Mouse (Mus musculus) embryonic facial prominence, embryonic 14.5 days (tissue): Measurements from ENCODE around the gene Sost. TPM values are rescaled to one million over a fixed set of nuclear protein-coding genes. Genes with fewer than 3 reads are reported as not detected.

Experiments
- ATAC-seq: fragments of 200-750 bp; cut with Nextera tagmentation; 2 replicates; pipeline ENCODE4 v1.8.0; 2017; ENCODE audit warnings: low read depth, moderate number of reproducible peaks, moderate TSS enrichment
- DNase-seq: peaks from one replicate; pipeline ENCODE4 v3.0.0-alpha.2; 2015; ENCODE audit warnings: low spot score
- H3K27ac ChIP-seq: fragments of 300-500 bp; sonication (generic); replicated peaks from 2 replicates; pipeline ENCODE4 v1.5.1; 2014; ENCODE audit warnings: low read depth, mild to moderate bottlenecking, low read length, moderate library complexity
- H3K27me3 ChIP-seq: fragments of 300-500 bp; sonication (generic); replicated peaks from 2 replicates; pipeline ENCODE4 v1.6.1; 2014; ENCODE audit warnings: low read length; ENCODE audit not compliant: control insufficient read depth, insufficient read depth
- H3K36me3 ChIP-seq: fragments of 300-500 bp; sonication (generic); 2 replicates; pipeline ENCODE4 v1.6.1; 2014; ENCODE audit warnings: low read length, mixed read lengths; ENCODE audit not compliant: control insufficient read depth, insufficient read depth
- H3K4me1 ChIP-seq: fragments of 300-500 bp; sonication (generic); 2 replicates; pipeline ENCODE4 v1.6.1; 2014; ENCODE audit warnings: antibody characterized with exemption, low read length; ENCODE audit not compliant: control insufficient read depth, insufficient read depth
- H3K4me2 ChIP-seq: fragments of 300-500 bp; sonication (generic); 2 replicates; pipeline ENCODE4 v1.6.1; 2014; ENCODE audit warnings: low read depth, mild to moderate bottlenecking, low read length, moderate library complexity, mixed read lengths
- H3K4me3 ChIP-seq: fragments of 300-500 bp; sonication (generic); 2 replicates; pipeline ENCODE4 v1.5.1; 2014; ENCODE audit warnings: low read depth, mild to moderate bottlenecking, low read length
- H3K9ac ChIP-seq: fragments of 300-500 bp; sonication (generic); 2 replicates; pipeline ENCODE4 v1.6.1; 2014; ENCODE audit warnings: low read depth, mild to moderate bottlenecking, low read length, moderate library complexity, mixed read lengths
- H3K9me3 ChIP-seq: fragments of 300-500 bp; sonication (generic); 2 replicates; pipeline ENCODE4 v1.6.1; 2016; ENCODE audit warnings: low read length; ENCODE audit not compliant: control insufficient read depth
- WGBS: fragments of 180-500 bp; shearing (Covaris S2); extraction: QIAGEN DNeasy Blood & Tissue Kit; methylation state at CpG from one replicate; pipeline ENCODE4 v1.1.7; 2014; 5-methylcytosine and 5-hydroxymethylcytosine counted together
- polyA plus RNA-seq: library from polyadenylated mRNA; unstranded; fragments of >200 nt; fragmentation: Nextera tagmentation; extraction: Ambion mirVana; gene quantifications from 2 replicates; pipeline ENCODE4 v1.2.1, GENCODE M21; 2014

Gene Sost
- polyA plus RNA-seq, 1 experiment from 2014 or later = not detected

- ATAC-seq (no peak), DNase-seq (no peak)
- whole genome bisulfite sequencing = 74% methylated on average over 9 of the region's 9 CpGs
- 0 out of 2 replicates have a peak, but pooled peaks cover 8% of the 10 kb centered on the region for H3K36me3 ChIP-seq
- H3K4me2 ChIP-seq = no peak overlapping the region
- H3K27me3 ChIP-seq = 0 out of 2 replicates have a peak, but pooled peaks cover 3% of the 10 kb centered on the region
- no peak overlapping the region for H3K27ac ChIP-seq
- H3K4me3 ChIP-seq = no peak overlapping the region
- no peaks in the 10 kb centered on the region for H3K9me3 ChIP-seq
- peaks cover 4% of the 10 kb centered on the region for H3K4me1 ChIP-seq
- H3K9ac ChIP-seq = no peak overlapping the region
Observed at GRCm38 (mm10) chr11:101980603-101981157, 13.9 kb upstream of the Sost start.

GRCm38 (mm10) chr11:101979140-101979539 is 12.3 kb upstream of the Sost start:
- no peak overlapping the region for H3K4me2 ChIP-seq
- DNase-seq = no peak
- H3K27ac ChIP-seq = no peak overlapping the region
- H3K4me1 ChIP-seq = no peaks in the 10 kb centered on the region; the same call in 1 of the 2 replicates
- no peaks in the 10 kb centered on the region for H3K27me3 ChIP-seq
- no peaks in the 10 kb centered on the region for H3K9me3 ChIP-seq
- H3K4me3 ChIP-seq = no peak overlapping the region
- no peak for ATAC-seq
- 82% methylated on average over 5 of the region's 5 CpGs for WGBS
- H3K9ac ChIP-seq = no peak overlapping the region
- H3K36me3 ChIP-seq = peaks cover 8% of the 10 kb centered on the region; the same call in 1 of the 2 replicates

GRCm38 (mm10) chr11:101976949-101977348 is 10.1 kb upstream of the Sost start:
- no peaks in the 10 kb centered on the region for H3K9me3 ChIP-seq
- H3K36me3 ChIP-seq = peaks cover 8% of the 10 kb centered on the region; the same call in 1 of the 2 replicates
- no peak overlapping the region for H3K27ac ChIP-seq
- ATAC-seq (no peak), DNase-seq (no peak)
- no peak overlapping the region for H3K9ac ChIP-seq
- H3K4me1 ChIP-seq = no peaks in the 10 kb centered on the region
- 99% methylated on average over 7 of the region's 7 CpGs for WGBS
- no peak overlapping the region for H3K4me2 ChIP-seq
- H3K27me3 ChIP-seq = no peaks in the 10 kb centered on the region
- H3K4me3 ChIP-seq = no peak overlapping the region

- no peak overlapping the region for H3K27ac ChIP-seq
- no peak for DNase-seq
- no peaks in the 10 kb centered on the region for H3K4me1 ChIP-seq
- H3K9me3 ChIP-seq = no peaks in the 10 kb centered on the region
- WGBS = 54% methylated on average over 9 of the region's 9 CpGs
- H3K9ac ChIP-seq = no peak overlapping the region
- no peak for ATAC-seq
- peaks cover 5% of the 10 kb centered on the region; the same call in 1 of the 2 replicates for H3K36me3 ChIP-seq
- H3K4me2 ChIP-seq = no peak overlapping the region
- no peak overlapping the region for H3K4me3 ChIP-seq
- H3K27me3 ChIP-seq = no peaks in the 10 kb centered on the region
Observed at GRCm38 (mm10) chr11:101974923-101975322, 8.1 kb upstream of the Sost start.

GRCm38 (mm10) chr11:101974181-101974580 is 7.4 kb upstream of the Sost start:
- WGBS = 50% methylated on average over 6 of the region's 6 CpGs

GRCm38 (mm10) chr11:101973496-101973895 is 6.7 kb upstream of the Sost start:
- Histone ChIP-seq H3K27me3 (no peaks in the 10 kb centered on the region), H3K27ac (no peak overlapping the region), H3K4me2 (no peak overlapping the region), H3K4me3 (no peak overlapping the region), H3K9ac (no peak overlapping the region), H3K9me3 (no peaks in the 10 kb centered on the region), H3K4me1 (no peaks in the 10 kb centered on the region), H3K36me3 (no peaks in the 10 kb centered on the region; the same call in 1 of the 2 replicates)
- DNase-seq = no peak
- ATAC-seq = no peak
- WGBS = 77% methylated on average over 9 of the region's 9 CpGs

More at GRCm38 (mm10) chr11:101974181-101974580, 7.4 kb upstream of the Sost start:
- Histone ChIP-seq H3K4me2 (no peak overlapping the region), H3K4me3 (no peak overlapping the region), H3K9me3 (no peaks in the 10 kb centered on the region), H3K4me1 (no peaks in the 10 kb centered on the region), H3K9ac (no peak overlapping the region), H3K27ac (no peak overlapping the region), H3K36me3 (no peaks in the 10 kb centered on the region; the same call in 1 of the 2 replicates), H3K27me3 (no peaks in the 10 kb centered on the region)
- DNase-seq (no peak), ATAC-seq (no peak)

- Histone ChIP-seq H3K4me3 (no peak overlapping the region), H3K27ac (no peak overlapping the region), H3K9me3 (no peaks in the 10 kb centered on the region), H3K9ac (no peak overlapping the region), H3K36me3 (no peaks in the 10 kb centered on the region; the same call in 1 of the 2 replicates), H3K27me3 (peaks cover 7% of the 10 kb centered on the region; the same call in 1 of the 2 replicates), H3K4me2 (no peak overlapping the region), H3K4me1 (no peaks in the 10 kb centered on the region)
- no peak for ATAC-seq
- DNase-seq = no peak
- WGBS = 88% methylated on average over 5 of the region's 5 CpGs
Observed at GRCm38 (mm10) chr11:101972651-101973050, 5.8 kb upstream of the Sost start.

- Histone ChIP-seq H3K27ac (no peak overlapping the region), H3K9me3 (no peaks in the 10 kb centered on the region), H3K36me3 (no peaks in the 10 kb centered on the region; the same call in 1 of the 2 replicates), H3K9ac (no peak overlapping the region), H3K27me3 (peaks cover 7% of the 10 kb centered on the region; the same call in 1 of the 2 replicates), H3K4me2 (no peak overlapping the region), H3K4me1 (no peaks in the 10 kb centered on the region), H3K4me3 (no peak overlapping the region)
- DNase-seq = no peak
- no peak for ATAC-seq
- 67% methylated on average over 3 of the region's 3 CpGs for WGBS
Observed at GRCm38 (mm10) chr11:101972097-101972496, 5.3 kb upstream of the Sost start.

GRCm38 (mm10) chr11:101971410-101971809 is 4.6 kb upstream of the Sost start:
- DNase-seq (no peak), ATAC-seq (no peak)
- peaks cover 12% of the 10 kb centered on the region for H3K27me3 ChIP-seq
- H3K4me1 ChIP-seq = no peaks in the 10 kb centered on the region
- H3K4me3 ChIP-seq = no peak overlapping the region
- no peak overlapping the region for H3K4me2 ChIP-seq
- H3K9me3 ChIP-seq = no peaks in the 10 kb centered on the region
- no peaks in the 10 kb centered on the region; the same call in 1 of the 2 replicates for H3K36me3 ChIP-seq
- 42% methylated on average over 3 of the region's 3 CpGs for WGBS
- no peak overlapping the region for H3K27ac ChIP-seq
- H3K9ac ChIP-seq = no peak overlapping the region
